Mouse (Mus musculus) C2C12 (cell line): ENCODE measurements at regions not wholly inside any gene's neighbourhood (a gene's known extent, or its start where the extent isn't known, plus 50 kb on each side); places are given as distances from the start of the nearest gene placed in this dataset.

Source experiments
- CEBPB ChIP-seq: IDR thresholded peaks from one replicate; pipeline ENCODE4 v1.6.1; 2011; ENCODE audit warnings: low read depth, mild to moderate bottlenecking, control low read depth, moderate library complexity
- CTCF ChIP-seq: IDR thresholded peaks from one replicate; pipeline ENCODE4 v1.5.1; 2011; ENCODE audit not compliant: control insufficient read depth, insufficient read depth, insufficient read length
- FOSL1 ChIP-seq: IDR thresholded peaks from one replicate; pipeline ENCODE4 v1.8.0; 2011; ENCODE audit warnings: mild to moderate bottlenecking, low read length; ENCODE audit not compliant: poor library complexity, insufficient read depth, severe bottlenecking
- MAX ChIP-seq: IDR thresholded peaks from one replicate; pipeline ENCODE4 v1.6.1; 2011; ENCODE audit warnings: mild to moderate bottlenecking, control low read depth
- MYOG ChIP-seq: IDR thresholded peaks from one replicate; pipeline ENCODE4 v1.6.1; 2011; ENCODE audit not compliant: control insufficient read depth, insufficient read length; ENCODE audit errors: extremely low read depth

DNA sequence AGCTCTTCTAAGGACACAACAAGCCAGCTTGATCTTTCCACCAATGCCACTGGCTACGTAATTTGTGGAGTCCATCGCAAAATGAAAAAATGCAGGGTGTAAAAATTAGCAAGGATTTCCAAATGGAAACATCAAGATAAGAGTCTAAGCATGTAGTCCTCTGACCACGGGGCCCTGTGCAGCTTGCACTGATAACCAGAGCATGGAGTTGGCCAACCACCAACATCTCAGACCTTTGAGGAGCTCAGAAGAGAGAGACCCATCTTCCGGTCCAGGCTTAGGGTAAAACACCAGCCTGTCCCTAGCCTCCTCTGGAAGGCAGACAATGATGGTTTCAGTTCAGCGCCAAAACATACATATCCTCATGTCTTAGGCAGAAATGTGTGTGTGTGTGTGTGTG is 140.4 kb upstream of the Haao start:
- TF ChIP-seq CTCF: no peak
- TF ChIP-seq MYOG: no peak
- TF ChIP-seq FOSL1: no peak
- no peak for TF ChIP-seq CEBPB
- TF ChIP-seq MAX: no peak
